Mouse (Mus musculus): ENCODE data around the gene Clic3.

Clic3 gene

GRCm38 (mm10) chr2:25442682-25443081 lies 14.0 kb upstream of the Clic3 start:
- no peak for DNase-seq (ENCODE audit: low spot score)

GRCm38 (mm10) chr2:25450853-25451647 lies 5.6 kb upstream of the Clic3 start:
- DNase-seq (ENCODE audit: low spot score): no peak

DNA sequence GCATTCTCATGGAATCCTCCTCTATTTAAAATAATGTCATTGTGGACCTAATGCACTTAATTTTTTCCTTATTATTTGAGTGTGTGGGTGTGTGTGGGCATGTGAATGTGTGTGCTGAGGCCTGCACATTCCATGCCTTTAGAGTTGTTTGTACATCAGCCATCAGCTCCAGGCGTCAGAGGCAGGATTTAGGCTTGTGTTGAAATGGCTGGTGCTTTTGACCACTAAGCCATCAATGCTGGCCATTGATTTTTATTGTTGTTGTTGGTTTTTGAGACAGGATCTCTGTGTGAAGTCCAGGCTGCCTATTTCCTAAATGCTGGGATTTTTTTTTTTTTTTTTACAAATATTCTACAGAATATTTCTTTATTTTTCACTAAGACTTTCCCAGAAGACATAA lies 3.7 kb upstream of the Clic3 start:
- DNase-seq (ENCODE audit: low spot score): no peak

DNA sequence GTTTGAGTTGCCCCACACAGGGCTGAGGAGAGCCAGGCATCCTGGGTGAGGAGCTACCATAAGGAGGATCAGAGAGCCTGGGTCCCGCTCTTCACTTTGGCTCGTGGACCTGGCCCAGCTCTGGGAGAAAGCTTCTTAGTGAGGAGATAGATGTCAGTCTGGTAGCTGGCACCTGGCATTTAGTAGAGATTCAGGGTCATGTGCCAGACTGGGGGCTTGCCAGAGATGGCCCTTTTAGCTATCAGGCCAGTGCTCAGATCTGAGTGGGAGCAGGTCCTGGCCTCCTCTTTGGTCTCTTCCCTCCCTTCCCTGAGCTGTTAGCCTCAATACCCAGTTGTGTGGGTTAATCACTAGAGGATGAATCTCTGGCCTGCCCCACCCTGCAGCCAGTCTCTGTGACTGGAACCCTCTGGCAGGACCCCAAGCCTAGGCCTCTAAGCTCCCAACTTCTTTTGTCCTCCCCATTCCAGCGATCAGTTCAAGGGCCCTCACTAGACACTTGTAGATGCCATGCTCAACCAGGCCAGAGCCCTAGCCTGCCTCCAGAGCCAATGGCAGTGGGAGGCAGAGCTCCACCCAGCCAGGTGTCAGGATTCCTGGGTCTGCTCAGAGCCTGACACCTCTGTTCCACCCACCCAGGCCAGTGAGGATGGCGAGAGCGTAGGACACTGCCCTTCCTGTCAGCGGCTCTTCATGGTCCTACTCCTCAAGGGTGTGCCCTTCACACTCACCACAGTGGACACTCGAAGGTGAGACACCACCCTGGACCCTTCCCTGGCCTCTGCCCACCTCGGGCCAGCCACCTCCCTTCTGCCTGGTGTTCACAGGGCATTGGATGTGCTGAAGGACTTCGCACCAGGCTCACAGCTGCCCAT lies 621 bp downstream of the Clic3 start:
- no peak for DNase-seq (ENCODE audit: low spot score)

- DNase-seq (ENCODE audit: low spot score): no peak
Measured at GRCm38 (mm10) chr2:25458911-25459310, 2.3 kb downstream of the Clic3 start.

DNA sequence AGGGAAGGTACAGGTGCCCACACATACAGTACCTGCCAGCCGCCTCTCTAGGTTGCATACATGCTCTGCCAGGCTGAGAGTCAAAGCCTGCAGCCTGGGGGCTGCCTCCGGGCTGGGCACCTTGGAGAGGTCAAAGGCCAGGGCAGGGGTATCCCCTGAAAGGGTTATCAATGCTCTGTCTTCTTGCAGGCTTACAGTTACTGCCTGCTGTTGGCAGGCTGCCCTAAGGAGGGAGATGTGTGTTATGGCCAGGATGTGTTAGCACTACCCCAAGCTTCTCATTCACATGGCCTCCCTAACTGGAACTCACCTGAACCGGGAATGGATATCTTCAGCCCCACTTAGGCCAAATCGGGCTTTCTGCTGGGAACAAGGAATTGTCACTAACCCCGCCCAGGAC lies 3.5 kb downstream of the Clic3 start:
- no peak for DNase-seq (ENCODE audit: low spot score)

DNA sequence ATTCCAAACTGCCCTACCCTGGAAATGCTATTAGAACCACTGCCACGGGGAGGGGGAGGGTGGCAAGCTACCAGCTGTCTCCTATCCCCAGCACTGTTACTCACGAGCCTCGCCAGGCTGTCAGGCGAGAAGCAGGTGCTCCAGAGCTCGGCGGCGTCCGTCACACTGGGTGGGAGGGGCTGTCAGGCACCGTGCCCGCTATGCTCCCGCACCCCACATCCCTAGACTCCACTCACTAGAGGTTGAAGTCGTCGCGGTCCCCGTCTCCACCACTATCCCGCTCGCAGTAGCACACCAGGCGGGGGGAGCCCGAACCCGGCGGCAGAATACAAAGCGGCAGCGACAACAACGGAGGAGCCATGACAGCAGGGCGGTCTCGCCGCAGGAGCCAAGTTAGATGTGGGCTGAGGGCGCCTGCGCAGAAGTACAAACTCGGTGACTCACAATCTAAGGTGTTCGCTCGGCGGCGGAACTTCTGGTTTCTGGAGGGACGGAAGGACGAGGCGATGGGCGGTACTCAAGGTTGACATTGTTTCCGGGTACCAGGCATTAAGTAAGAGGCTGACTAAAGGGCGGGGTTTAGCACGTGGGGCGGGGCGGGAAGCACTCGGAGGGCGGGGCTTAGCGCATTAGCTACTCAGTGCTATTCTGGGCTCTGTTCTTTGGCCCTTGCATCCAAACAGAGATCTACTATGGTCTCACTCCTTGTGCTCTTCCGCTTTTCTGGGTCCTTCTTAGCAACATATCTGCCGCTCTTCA lies 4.1 kb downstream of the Clic3 start, which contains the start of gene Paxx:
TSS of gene Paxx (minus strand) at position 544 of the 759 bp plus-strand sequence.
- DNase-seq (ENCODE audit: low spot score): peak; percentile 82

DNA sequence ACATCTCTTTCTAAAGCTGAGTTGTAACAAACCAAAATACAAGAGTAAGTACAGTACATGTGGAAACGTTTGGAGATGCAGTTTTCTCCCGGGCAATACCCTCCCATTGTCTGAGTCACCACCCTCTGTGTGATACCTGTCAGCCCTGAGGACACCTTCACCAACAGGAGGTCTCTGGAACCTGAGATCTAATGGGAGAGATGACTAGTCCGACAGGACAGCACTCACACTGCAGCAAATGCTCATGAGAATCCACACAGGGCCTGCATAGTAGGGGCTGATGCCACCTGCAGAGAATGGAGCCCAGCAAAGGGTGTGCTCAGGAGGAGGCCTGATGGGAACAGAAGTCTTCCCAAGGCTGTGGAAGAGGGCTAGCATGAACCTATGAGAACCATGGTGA lies 4.8 kb downstream of the Clic3 start:
- DNase-seq (ENCODE audit: low spot score): no peak

GRCm38 (mm10) chr2:25463630-25464029 lies 7.0 kb downstream of the Clic3 start:
- DNase-seq (ENCODE audit: low spot score): no peak

GRCm38 (mm10) chr2:25465256-25465655 lies 8.6 kb downstream of the Clic3 start:
- no peak for DNase-seq (ENCODE audit: low spot score)

GRCm38 (mm10) chr2:25465816-25466635 lies 9.4 kb downstream of the Clic3 start:
- peak; percentile 30 for DNase-seq (ENCODE audit: low spot score)

DNA sequence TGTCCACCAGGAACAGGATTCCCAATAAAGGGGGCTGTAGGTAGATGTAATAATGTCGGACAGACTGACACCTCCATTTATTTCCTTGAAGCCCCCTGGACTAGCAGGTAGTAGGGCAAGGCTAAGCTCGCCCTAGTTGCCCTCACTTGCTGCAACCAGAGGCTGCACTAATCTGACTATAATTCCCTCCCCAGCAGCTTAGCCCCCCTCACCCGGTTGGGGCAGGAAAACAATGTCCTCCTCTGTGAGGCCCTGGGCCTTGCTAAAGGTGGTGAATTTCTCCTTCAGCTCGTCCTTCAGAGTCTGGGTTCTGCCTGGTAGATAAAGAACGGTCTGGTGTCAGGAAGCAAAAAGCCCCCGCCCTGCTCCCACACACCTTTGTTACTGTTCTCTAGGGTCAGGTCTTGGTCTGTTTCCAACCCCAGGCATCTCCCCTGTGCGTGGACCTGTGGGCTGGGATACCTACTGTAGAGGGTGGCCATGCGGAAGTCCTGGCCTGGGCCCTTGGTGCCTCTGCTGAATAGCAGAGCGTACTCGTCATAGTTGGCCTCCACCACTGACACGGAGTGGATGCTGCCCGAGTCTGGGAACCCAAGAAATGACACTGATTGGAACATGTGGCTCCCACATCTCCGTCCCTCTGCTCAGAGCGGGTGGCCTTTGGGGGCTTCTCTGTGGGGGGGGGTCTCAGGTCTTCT lies 11.1 kb downstream of the Clic3 start:
- no peak for DNase-seq (ENCODE audit: low spot score)

- no peak for DNase-seq (ENCODE audit: low spot score)
Measured at GRCm38 (mm10) chr2:25468962-25469915, 12.6 kb downstream of the Clic3 start.

DNA sequence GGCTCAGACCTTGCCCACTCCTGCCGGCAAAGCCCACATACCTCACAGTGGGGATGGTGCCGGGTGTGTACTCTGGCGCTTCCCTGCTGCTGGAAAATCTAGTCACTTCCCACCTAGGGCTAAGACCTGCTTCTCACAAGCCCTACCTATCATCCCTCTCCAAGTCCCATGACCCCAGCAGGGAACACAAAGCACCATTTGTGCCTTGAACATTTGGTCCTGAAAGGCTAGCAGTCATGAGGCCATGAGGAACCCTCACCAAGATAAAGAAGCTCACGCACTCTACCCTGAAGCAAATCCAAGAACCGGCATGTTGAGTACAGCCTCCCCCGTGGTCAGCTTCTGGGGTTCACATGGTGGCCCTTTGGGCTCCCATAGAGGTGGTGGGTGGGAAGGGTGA lies 13.3 kb downstream of the Clic3 start, which contains the start of gene Ptgds:
TSS of gene Ptgds (minus strand) at position 78 of the 400 bp plus-strand sequence.
- DNase-seq (ENCODE audit: low spot score): no peak

DNA sequence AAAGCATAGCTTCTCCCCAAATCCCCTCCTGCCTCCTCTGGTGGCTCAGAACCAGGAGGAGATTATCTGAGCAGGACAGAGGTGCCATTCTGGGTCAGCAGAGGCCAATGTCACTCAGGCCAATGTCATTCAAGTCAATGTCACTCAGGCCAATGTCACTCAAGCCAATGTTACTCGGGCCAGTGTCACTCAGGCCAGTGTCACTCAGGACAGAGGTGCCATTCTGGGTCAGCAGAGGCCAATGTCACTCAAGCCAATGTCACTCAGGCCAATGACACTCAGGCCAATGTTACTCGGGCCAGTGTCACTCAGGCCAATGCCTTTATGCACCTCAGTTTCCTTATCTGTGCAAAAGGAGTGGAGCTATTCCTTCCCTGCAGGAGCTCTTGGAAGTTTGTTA lies 15.9 kb downstream of the Clic3 start:
- DNase-seq (ENCODE audit: low spot score): no peak

DNA sequence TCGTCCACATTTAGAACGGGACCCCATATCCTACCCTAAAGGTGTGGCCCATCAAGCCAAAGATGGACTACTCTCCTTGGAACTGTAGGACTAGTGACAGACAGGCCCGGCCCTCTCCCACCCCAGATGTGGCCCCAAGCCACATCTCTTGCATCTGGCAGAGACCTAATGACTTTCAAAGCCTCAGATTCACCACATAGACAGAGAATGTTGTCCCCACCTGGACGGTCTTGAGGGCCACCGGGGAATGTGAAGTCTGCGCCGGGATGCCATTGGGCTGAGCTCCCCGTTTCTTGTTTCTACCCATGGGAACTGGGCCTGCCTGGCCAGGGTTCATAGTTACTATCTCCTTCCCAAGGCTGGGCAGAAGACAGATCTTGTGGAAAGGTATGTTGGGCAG lies 20.9 kb downstream of the Clic3 start:
- DNase-seq (ENCODE audit: low spot score): no peak

DNA sequence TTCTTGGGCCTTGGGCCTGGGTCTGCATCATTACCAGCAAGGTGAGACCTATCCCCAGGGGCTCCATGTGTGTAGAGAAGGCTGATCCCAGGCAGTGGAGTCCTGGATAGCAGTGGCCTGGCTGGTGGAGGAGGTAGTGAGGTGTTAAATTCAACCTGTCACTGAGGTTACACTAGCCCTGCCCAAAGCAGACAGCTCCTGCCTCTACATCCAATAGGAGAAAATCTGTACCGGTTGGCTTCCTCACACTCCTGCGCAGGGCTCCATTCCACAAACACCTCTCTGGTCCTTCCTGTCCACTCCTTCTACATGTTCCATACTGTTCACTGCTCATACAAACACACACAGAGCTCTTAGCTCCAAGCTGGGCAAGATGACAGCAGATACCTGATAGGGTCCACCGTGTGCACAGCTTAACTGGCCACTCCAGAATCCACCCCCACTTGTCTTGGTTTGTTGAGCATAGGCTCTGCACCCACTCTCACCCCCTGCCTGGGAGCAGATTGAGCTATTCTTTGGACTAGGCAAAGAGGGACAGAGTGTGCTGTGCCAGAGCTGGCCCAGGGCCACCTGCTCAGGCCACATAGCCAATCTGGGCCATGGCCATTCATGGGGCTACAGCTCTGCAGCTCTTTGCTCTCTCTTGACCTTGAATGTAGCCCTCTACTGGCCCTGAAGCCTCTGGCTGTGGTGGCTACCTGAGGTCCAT lies 21.5 kb downstream of the Clic3 start:
- DNase-seq (ENCODE audit: low spot score): no peak

DNA sequence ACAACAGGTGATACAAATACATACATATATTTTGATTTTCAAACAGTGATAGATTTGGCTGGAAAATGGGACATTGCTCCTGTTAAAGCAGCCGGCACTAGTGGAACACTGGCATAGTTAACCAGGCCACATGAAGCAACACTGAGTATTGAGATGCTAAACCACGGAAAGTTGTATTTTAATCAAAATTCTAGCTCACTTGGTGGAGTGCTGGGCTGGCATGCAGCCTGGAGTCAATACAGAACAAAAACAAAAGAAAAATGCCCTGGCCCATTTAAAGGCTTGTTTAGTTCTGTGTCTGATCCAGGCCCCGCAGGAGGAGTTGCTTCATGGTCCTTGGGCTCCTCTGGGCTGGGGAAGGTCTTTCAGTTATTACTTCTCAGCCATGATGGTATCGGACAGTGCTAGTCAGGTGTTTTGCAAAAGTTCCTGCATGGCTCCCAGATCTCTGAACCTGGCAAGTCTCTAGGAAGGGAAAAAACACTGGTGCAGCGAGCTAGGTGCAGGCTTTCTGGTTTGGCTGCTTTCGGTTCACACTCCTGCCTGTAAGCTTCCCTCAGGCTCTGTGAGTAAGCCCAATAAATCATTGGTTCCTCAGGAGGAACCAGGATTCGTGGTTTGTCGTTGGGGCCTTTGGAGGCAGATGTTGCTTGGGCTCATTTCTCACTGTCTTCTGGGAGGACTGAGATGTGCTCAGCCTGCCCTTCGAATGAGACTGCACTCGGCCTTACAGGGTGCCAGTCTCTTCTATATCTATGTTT lies 23.1 kb downstream of the Clic3 start:
- DNase-seq (ENCODE audit: low spot score): no peak

Measured in spleen, adult 12 weeks (tissue).